Mouse (Mus musculus): Measurements from ENCODE around the gene Aurka. TPM values are rescaled to one million over a fixed set of nuclear protein-coding genes. Genes with fewer than 3 reads are reported as not detected.
A peak's percentile ranks its signal among the peaks of the same experiment; 100 is the strongest.

The Aurka gene
- polyA plus RNA-seq, 1 experiment = 121 TPM

GRCm38 (mm10) chr2:172348297-172348950 is 21.9 kb downstream of the Aurka start:
- H3K4me3 ChIP-seq (ENCODE audit: insufficient read depth, poor library complexity, severe bottlenecking) = no peak overlapping the region
- H3K27me3 ChIP-seq (ENCODE audit: control insufficient read depth, insufficient read depth, insufficient read length) = no peaks in the 10 kb centered on the region
- H3K36me3 ChIP-seq (ENCODE audit: control insufficient read depth, insufficient read depth) = no peaks in the 10 kb centered on the region
- H3K79me3 ChIP-seq (ENCODE audit: low read depth) = no peaks in the 10 kb centered on the region
- H3ac ChIP-seq (ENCODE audit: control insufficient read depth, insufficient read length, low read depth) = no peak overlapping the region
- TF ChIP-seq MAX (IDR thresholded peaks at IDR 0.05) = no peak
- no peak for TF ChIP-seq CEBPB (IDR thresholded peaks at IDR 0.05; ENCODE audit: low read depth)
- no peak for TF ChIP-seq MYOG (IDR thresholded peaks at IDR 0.05; ENCODE audit: control insufficient read depth, extremely low read depth, insufficient read length)
- TF ChIP-seq CTCF (IDR thresholded peaks at IDR 0.05; ENCODE audit: control insufficient read depth, insufficient read depth, insufficient read length) = no peak
- TF ChIP-seq MYOD1 (IDR thresholded peaks at IDR 0.05; ENCODE audit: control insufficient read depth, insufficient read length, low read depth) = no peak
- TF ChIP-seq FOSL1 (IDR thresholded peaks at IDR 0.05; ENCODE audit: insufficient read depth, low read length, poor library complexity, severe bottlenecking) = no peak
- H3K79me2 ChIP-seq (ENCODE audit: control insufficient read depth, insufficient read depth) = no peaks in the 10 kb centered on the region

- H3ac ChIP-seq (ENCODE audit: control insufficient read depth, insufficient read length, low read depth) = no peak overlapping the region
- TF ChIP-seq MYOD1 (IDR thresholded peaks at IDR 0.05; ENCODE audit: control insufficient read depth, insufficient read length, low read depth) (no peak), MAX (IDR thresholded peaks at IDR 0.05) (no peak), USF1 (IDR thresholded peaks at IDR 0.05; ENCODE audit: low read depth) (no peak), CEBPB (IDR thresholded peaks at IDR 0.05; ENCODE audit: low read depth) (no peak)
- H3K79me3 ChIP-seq (ENCODE audit: low read depth) = no peaks in the 10 kb centered on the region
- no peaks in the 10 kb centered on the region for H3K79me2 ChIP-seq (ENCODE audit: control insufficient read depth, insufficient read depth)
- peaks cover 4% of the 10 kb centered on the region for H3K27me3 ChIP-seq (ENCODE audit: control insufficient read depth, insufficient read depth, insufficient read length)
- no peaks in the 10 kb centered on the region for H3K36me3 ChIP-seq (ENCODE audit: control insufficient read depth, insufficient read depth)
- no peak overlapping the region for H3K4me3 ChIP-seq (ENCODE audit: insufficient read depth, poor library complexity, severe bottlenecking)
Observed at GRCm38 (mm10) chr2:172346933-172347611, 23.3 kb downstream of the Aurka start.

- Histone ChIP-seq H3K79me3 (ENCODE audit: low read depth) (no peaks in the 10 kb centered on the region), H3K79me2 (ENCODE audit: control insufficient read depth, insufficient read depth) (no peaks in the 10 kb centered on the region), H3K36me3 (ENCODE audit: control insufficient read depth, insufficient read depth) (no peaks in the 10 kb centered on the region), H3K4me3 (ENCODE audit: insufficient read depth, poor library complexity, severe bottlenecking) (peak overlapping the region; percentile 42), H3K27me3 (ENCODE audit: control insufficient read depth, insufficient read depth, insufficient read length) (peaks cover 4% of the 10 kb centered on the region), H3ac (ENCODE audit: control insufficient read depth, insufficient read length, low read depth) (peak overlapping the region; percentile 87)
- TF ChIP-seq CTCF (IDR thresholded peaks at IDR 0.05; ENCODE audit: control insufficient read depth, insufficient read depth, insufficient read length) = no peak
- TF ChIP-seq USF1 (IDR thresholded peaks at IDR 0.05; ENCODE audit: low read depth) = no peak
- TF ChIP-seq CEBPB (IDR thresholded peaks at IDR 0.05; ENCODE audit: low read depth) = no peak
- no peak for TF ChIP-seq MAX (IDR thresholded peaks at IDR 0.05)
- no peak for TF ChIP-seq MYOD1 (IDR thresholded peaks at IDR 0.05; ENCODE audit: control insufficient read depth, insufficient read length, low read depth)
- TF ChIP-seq MYOG (IDR thresholded peaks at IDR 0.05; ENCODE audit: control insufficient read depth, extremely low read depth, insufficient read length) = no peak
- no peak for TF ChIP-seq FOSL1 (IDR thresholded peaks at IDR 0.05; ENCODE audit: insufficient read depth, low read length, poor library complexity, severe bottlenecking)
Observed at GRCm38 (mm10) chr2:172346034-172346929, 24.1 kb downstream of the Aurka start.

GRCm38 (mm10) chr2:172345258-172345738 is 25.0 kb downstream of the Aurka start, which contains the start of gene Fam210b:
Fam210b (plus strand) TSS chr2:172345565.
- peak within 1 kb of the TSS; percentile 87 for H3ac ChIP-seq (ENCODE audit: control insufficient read depth, insufficient read length, low read depth)
- H3K79me2 ChIP-seq (ENCODE audit: control insufficient read depth, insufficient read depth) = no peaks in the 10 kb centered on the region
- H3K79me3 ChIP-seq (ENCODE audit: low read depth) = no peaks in the 10 kb centered on the region
- H3K4me3 ChIP-seq (ENCODE audit: insufficient read depth, poor library complexity, severe bottlenecking) = peak within 1 kb of the TSS; percentile 42
- H3K36me3 ChIP-seq (ENCODE audit: control insufficient read depth, insufficient read depth) = no peaks in the 10 kb centered on the region
- peaks cover 9% of the 10 kb centered on the region for H3K27me3 ChIP-seq (ENCODE audit: control insufficient read depth, insufficient read depth, insufficient read length)
- TF ChIP-seq MYOD1 (IDR thresholded peaks at IDR 0.05; ENCODE audit: control insufficient read depth, insufficient read length, low read depth) = no peak
- peak; percentile 25 for TF ChIP-seq MAX (IDR thresholded peaks at IDR 0.05)

- TF ChIP-seq FOSL1 (IDR thresholded peaks at IDR 0.05; ENCODE audit: insufficient read depth, low read length, poor library complexity, severe bottlenecking) (no peak), MAX (IDR thresholded peaks at IDR 0.05) (no peak), CEBPB (IDR thresholded peaks at IDR 0.05; ENCODE audit: low read depth) (no peak), CTCF (IDR thresholded peaks at IDR 0.05; ENCODE audit: control insufficient read depth, insufficient read depth, insufficient read length) (no peak), USF1 (IDR thresholded peaks at IDR 0.05; ENCODE audit: low read depth) (no peak), MYOD1 (IDR thresholded peaks at IDR 0.05; ENCODE audit: control insufficient read depth, insufficient read length, low read depth) (no peak), MYOG (IDR thresholded peaks at IDR 0.05; ENCODE audit: control insufficient read depth, extremely low read depth, insufficient read length) (no peak)
- Histone ChIP-seq H3K27me3 (ENCODE audit: control insufficient read depth, insufficient read depth, insufficient read length) (peaks cover 9% of the 10 kb centered on the region), H3K4me3 (ENCODE audit: insufficient read depth, poor library complexity, severe bottlenecking) (no peak overlapping the region), H3K79me2 (ENCODE audit: control insufficient read depth, insufficient read depth) (no peaks in the 10 kb centered on the region), H3K36me3 (ENCODE audit: control insufficient read depth, insufficient read depth) (no peaks in the 10 kb centered on the region), H3ac (ENCODE audit: control insufficient read depth, insufficient read length, low read depth) (no peak overlapping the region), H3K79me3 (ENCODE audit: low read depth) (no peaks in the 10 kb centered on the region)
Observed at GRCm38 (mm10) chr2:172344669-172345068, 25.7 kb downstream of the Aurka start.
